Mouse (Mus musculus) lung, embryonic 16.5 days (tissue): ENCODE measurements at regions not wholly inside any gene's neighbourhood (a gene's known extent, or its start where the extent isn't known, plus 50 kb on each side); places are given as distances from the start of the nearest gene placed in this dataset.
A peak's percentile ranks its signal among the peaks of the same experiment; 100 is the strongest.

Source experiments
- ATAC-seq: fragments of 200-750 bp; cut with Nextera tagmentation; 2 replicates; pipeline ENCODE4 v1.8.0; 2017; ENCODE audit warnings: low read depth, mild to moderate bottlenecking, moderate library complexity
- H3K27ac ChIP-seq: fragments of 300-500 bp; sonication (generic); 2 replicates; pipeline ENCODE4 v1.5.1; 2014; ENCODE audit warnings: mild to moderate bottlenecking, control low read depth, low read length
- H3K27me3 ChIP-seq: fragments of 300-500 bp; sonication (generic); 2 replicates; pipeline ENCODE4 v1.6.1; 2014; ENCODE audit warnings: low read depth, low read length, mixed read lengths; ENCODE audit not compliant: control insufficient read depth, insufficient read depth
- H3K36me3 ChIP-seq: fragments of 300-500 bp; sonication (generic); 2 replicates; pipeline ENCODE4 v1.6.1; 2014; ENCODE audit warnings: low read length; ENCODE audit not compliant: control insufficient read depth, insufficient read depth
- H3K4me1 ChIP-seq: fragments of 300-500 bp; sonication (generic); replicated peaks from 2 replicates; pipeline ENCODE4 v1.6.1; 2014; ENCODE audit warnings: low read length, mixed read lengths; ENCODE audit not compliant: control insufficient read depth, insufficient read depth
- H3K4me2 ChIP-seq: fragments of 300-500 bp; sonication (generic); 2 replicates; pipeline ENCODE4 v1.6.1; 2014; ENCODE audit warnings: low read depth, low read length, control low read depth
- H3K4me3 ChIP-seq: fragments of 300-500 bp; sonication (generic); 2 replicates; pipeline ENCODE4 v1.5.1; 2014; ENCODE audit warnings: mild to moderate bottlenecking, low read length, control low read depth
- H3K9ac ChIP-seq: fragments of 300-500 bp; sonication (generic); 2 replicates; pipeline ENCODE4 v1.6.1; 2014; ENCODE audit warnings: low read length, control low read depth
- H3K9me3 ChIP-seq: fragments of 300-500 bp; sonication (generic); 2 replicates; pipeline ENCODE4 v1.6.1; 2016; ENCODE audit warnings: low read length; ENCODE audit not compliant: control insufficient read depth
- WGBS: fragments of 180-500 bp; shearing (Covaris S2); extraction: QIAGEN DNeasy Blood & Tissue Kit; methylation state at CpG from one replicate; pipeline ENCODE4 v1.1.7; 2014; 5-methylcytosine and 5-hydroxymethylcytosine counted together

DNA sequence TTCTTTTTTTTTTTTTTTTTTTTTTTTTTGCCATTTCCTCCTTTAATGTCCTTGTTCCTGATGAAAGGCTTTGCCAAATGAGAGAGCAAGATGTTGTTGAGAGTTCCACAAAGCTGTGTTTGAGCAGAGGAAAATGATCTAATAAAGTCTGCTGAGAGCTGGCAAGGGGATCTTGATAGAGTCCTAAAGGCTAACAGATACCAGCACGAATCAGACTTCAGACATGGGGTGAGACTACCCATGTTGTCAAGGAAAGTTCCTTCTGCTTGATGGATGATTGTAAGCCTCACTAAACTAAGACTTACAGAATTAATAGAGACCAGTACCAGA, 665.2 kb upstream of the Fam92a start:
- Histone ChIP-seq H3K27me3 (no peaks in the 10 kb centered on the region), H3K4me3 (no peak overlapping the region), H3K9ac (no peak overlapping the region), H3K27ac (peak overlapping the region; percentile 88), H3K4me2 (no peak overlapping the region), H3K36me3 (no peaks in the 10 kb centered on the region), H3K9me3 (no peaks in the 10 kb centered on the region), H3K4me1 (no peaks in the 10 kb centered on the region)
- 25% methylated on average over 1 of the region's 1 CpGs for WGBS
- peak; percentile 74 for ATAC-seq

DNA sequence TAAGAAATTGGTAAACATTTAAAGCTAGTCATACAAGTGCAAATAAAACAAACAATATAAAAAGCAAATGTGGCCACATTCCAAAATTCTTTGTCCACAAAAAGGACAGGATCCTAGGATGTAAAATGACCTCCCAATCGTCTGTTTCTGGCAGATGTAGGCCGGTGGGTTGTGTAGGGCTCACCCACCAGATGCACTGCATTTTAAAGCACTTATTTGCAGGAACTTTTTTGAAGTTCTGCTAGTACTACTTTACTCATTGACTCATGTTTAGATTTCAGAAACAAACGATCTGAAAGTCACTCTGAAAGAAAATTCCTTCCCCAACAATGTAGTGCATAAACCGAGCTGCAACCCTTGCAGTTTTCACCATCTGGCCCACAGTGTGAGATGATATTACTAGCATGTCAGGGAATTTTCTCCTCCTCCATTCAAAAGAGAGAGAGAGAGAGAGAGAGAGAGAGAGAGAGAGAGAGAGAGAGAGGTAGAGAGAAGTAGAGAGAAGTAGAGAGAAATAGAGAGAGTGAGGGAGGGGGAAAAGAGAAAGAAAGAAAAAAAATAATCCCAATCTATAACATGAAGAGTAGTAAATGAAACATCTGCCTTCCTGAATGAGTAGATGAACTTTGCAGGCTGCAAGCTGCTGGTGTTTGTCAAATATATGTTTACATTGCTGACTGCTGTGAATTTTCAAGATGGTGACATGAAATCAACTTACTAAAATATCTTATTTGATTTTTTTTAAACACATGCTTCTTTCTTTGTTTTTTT, 664.7 kb upstream of the Fam92a start:
- no peak overlapping the region for H3K4me3 ChIP-seq
- H3K4me2 ChIP-seq, result no peak overlapping the region
- H3K9me3 ChIP-seq, result no peaks in the 10 kb centered on the region
- H3K9ac ChIP-seq, result no peak overlapping the region
- H3K4me1 ChIP-seq, result no peaks in the 10 kb centered on the region
- no peaks in the 10 kb centered on the region for H3K27me3 ChIP-seq
- ATAC-seq, result peak; percentile 93
- 22% methylated on average over 4 of the region's 4 CpGs for WGBS
- H3K36me3 ChIP-seq, result no peaks in the 10 kb centered on the region
- H3K27ac ChIP-seq, result 0 out of 2 replicates have a peak overlapping the region, but pooled peaks have one; percentile 35

GRCm38 (mm10) chr4:12826419-12826818, 654.6 kb upstream of the Fam92a start:
- H3K9ac ChIP-seq, result no peak overlapping the region
- H3K36me3 ChIP-seq, result no peaks in the 10 kb centered on the region
- no peak overlapping the region for H3K4me2 ChIP-seq
- no peaks in the 10 kb centered on the region for H3K9me3 ChIP-seq
- no peaks in the 10 kb centered on the region for H3K4me1 ChIP-seq
- no peak for ATAC-seq
- H3K4me3 ChIP-seq, result no peak overlapping the region
- no peaks in the 10 kb centered on the region for H3K27me3 ChIP-seq
- no peak overlapping the region for H3K27ac ChIP-seq
- WGBS, result 71% methylated on average over 1 of the region's 1 CpGs

- WGBS, result 84% methylated on average over 2 of the region's 2 CpGs
Measured at GRCm38 (mm10) chr4:12814251-12814650, 642.4 kb upstream of the Fam92a start.

DNA sequence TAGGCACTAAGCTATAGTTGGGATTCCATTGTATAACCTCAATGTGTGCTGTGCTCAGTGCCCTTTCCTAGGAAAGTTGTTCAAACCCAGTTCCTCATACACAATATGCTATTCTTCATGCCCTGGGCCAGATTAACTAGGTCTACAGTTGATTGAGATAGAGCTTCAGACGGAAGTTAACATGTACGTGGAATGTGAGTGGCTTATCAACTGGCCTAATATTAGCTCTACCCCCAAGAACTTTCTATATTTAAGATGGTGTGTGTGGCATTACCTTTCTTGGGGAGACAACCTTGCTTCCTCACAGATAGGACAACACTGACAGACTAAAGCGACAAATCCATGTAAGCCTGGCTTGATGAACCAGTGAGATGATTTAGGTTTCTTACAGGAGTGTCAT, 629.4 kb upstream of the Fam92a start:
- H3K4me2 ChIP-seq, result no peak overlapping the region
- H3K27me3 ChIP-seq, result no peaks in the 10 kb centered on the region
- 66% methylated on average over 3 of the region's 3 CpGs for WGBS
- H3K4me1 ChIP-seq, result no peaks in the 10 kb centered on the region
- H3K9me3 ChIP-seq, result no peaks in the 10 kb centered on the region
- H3K36me3 ChIP-seq, result no peaks in the 10 kb centered on the region
- no peak overlapping the region for H3K4me3 ChIP-seq
- no peak overlapping the region for H3K9ac ChIP-seq
- H3K27ac ChIP-seq, result no peak overlapping the region
- ATAC-seq, result no peak

More at GRCm38 (mm10) chr4:12814251-12814650, 642.4 kb upstream of the Fam92a start:
- Histone ChIP-seq H3K27me3 (no peaks in the 10 kb centered on the region), H3K27ac (no peak overlapping the region), H3K4me2 (no peak overlapping the region), H3K36me3 (no peaks in the 10 kb centered on the region), H3K9ac (no peak overlapping the region), H3K4me3 (no peak overlapping the region), H3K9me3 (no peaks in the 10 kb centered on the region), H3K4me1 (no peaks in the 10 kb centered on the region)
- ATAC-seq, result no peak

GRCm38 (mm10) chr4:12799564-12799963, 627.7 kb upstream of the Fam92a start:
- Histone ChIP-seq H3K4me1 (no peaks in the 10 kb centered on the region), H3K27ac (no peak overlapping the region), H3K4me2 (no peak overlapping the region), H3K36me3 (no peaks in the 10 kb centered on the region), H3K9me3 (no peaks in the 10 kb centered on the region), H3K9ac (no peak overlapping the region), H3K4me3 (no peak overlapping the region), H3K27me3 (no peaks in the 10 kb centered on the region)
- WGBS, result 66% methylated on average over 5 of the region's 5 CpGs
- no peak for ATAC-seq

- Histone ChIP-seq H3K9ac (no peak overlapping the region), H3K4me1 (no peaks in the 10 kb centered on the region), H3K9me3 (no peaks in the 10 kb centered on the region), H3K27ac (no peak overlapping the region), H3K4me3 (no peak overlapping the region), H3K36me3 (no peaks in the 10 kb centered on the region), H3K4me2 (no peak overlapping the region), H3K27me3 (no peaks in the 10 kb centered on the region)
- 82% methylated on average over 11 of the region's 11 CpGs for WGBS
- ATAC-seq, result no peak
Measured at GRCm38 (mm10) chr4:12792764-12793422, 621.1 kb upstream of the Fam92a start.

DNA sequence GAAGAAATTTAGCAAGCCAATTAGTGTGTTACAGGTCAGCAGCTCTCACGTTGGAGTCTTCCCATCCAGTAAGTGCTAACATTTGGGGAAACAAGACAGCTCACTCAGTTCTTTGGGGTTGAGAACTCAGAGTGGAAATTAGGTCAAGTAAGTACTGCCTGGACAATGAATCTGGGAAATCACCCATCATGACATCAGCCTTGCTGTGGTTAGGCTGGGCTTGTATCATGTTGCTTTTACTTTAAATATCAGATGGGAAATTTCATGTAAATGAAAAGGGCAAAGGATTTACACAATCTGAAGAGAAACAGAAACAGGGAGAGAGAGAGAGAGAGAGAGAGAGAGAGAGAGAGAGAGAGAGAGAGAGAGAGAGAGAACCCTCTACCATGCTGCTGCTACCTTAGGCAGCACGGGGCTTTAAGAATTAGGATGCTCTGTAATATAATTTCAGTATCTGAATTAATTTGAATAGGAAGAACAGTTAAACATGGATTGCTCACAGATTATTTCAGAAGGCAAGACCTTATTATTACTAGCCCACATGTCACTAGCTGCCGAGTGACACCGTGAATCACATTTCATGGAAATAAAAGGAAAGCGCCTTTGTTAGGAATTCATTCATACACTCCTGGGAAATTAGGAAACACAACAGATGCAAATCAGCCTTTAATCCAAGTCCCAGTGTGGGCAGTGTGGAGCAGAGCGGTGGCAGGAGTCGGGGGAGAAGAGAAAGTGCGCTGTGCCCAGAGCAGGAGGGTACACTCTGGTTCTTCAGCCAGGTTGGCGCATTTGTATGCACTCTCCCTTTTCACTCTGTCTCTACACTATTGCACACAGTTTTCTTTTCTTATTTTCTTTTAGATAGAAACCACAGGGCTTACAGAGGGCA, 620.2 kb upstream of the Fam92a start:
- H3K9ac ChIP-seq, result no peak overlapping the region
- H3K4me2 ChIP-seq, result no peak overlapping the region
- ATAC-seq, result no peak
- H3K4me3 ChIP-seq, result no peak overlapping the region
- no peaks in the 10 kb centered on the region for H3K27me3 ChIP-seq
- 88% methylated on average over 9 of the region's 9 CpGs for WGBS
- H3K36me3 ChIP-seq, result no peaks in the 10 kb centered on the region
- H3K4me1 ChIP-seq, result no peaks in the 10 kb centered on the region
- H3K9me3 ChIP-seq, result no peaks in the 10 kb centered on the region
- H3K27ac ChIP-seq, result no peak overlapping the region

GRCm38 (mm10) chr4:12785840-12786239, 614.0 kb upstream of the Fam92a start:
- WGBS, result 58% methylated on average over 4 of the region's 4 CpGs
- no peaks in the 10 kb centered on the region for H3K9me3 ChIP-seq
- no peak for ATAC-seq

More at GRCm38 (mm10) chr4:12785840-12786239, 614.0 kb upstream of the Fam92a start:
- Histone ChIP-seq H3K9ac (no peak overlapping the region), H3K36me3 (no peaks in the 10 kb centered on the region), H3K4me2 (no peak overlapping the region), H3K4me3 (no peak overlapping the region), H3K27ac (no peak overlapping the region), H3K27me3 (no peaks in the 10 kb centered on the region), H3K4me1 (no peaks in the 10 kb centered on the region; the same call in 1 of the 2 replicates)
